Mouse (Mus musculus): ENCODE measurements around the gene Ehd2. TPM values are rescaled to one million over a fixed set of nuclear protein-coding genes. Genes with fewer than 3 reads are reported as not detected.

Ehd2 gene
- polyA plus RNA-seq, 1 experiment, result 30.2 TPM

DNA sequence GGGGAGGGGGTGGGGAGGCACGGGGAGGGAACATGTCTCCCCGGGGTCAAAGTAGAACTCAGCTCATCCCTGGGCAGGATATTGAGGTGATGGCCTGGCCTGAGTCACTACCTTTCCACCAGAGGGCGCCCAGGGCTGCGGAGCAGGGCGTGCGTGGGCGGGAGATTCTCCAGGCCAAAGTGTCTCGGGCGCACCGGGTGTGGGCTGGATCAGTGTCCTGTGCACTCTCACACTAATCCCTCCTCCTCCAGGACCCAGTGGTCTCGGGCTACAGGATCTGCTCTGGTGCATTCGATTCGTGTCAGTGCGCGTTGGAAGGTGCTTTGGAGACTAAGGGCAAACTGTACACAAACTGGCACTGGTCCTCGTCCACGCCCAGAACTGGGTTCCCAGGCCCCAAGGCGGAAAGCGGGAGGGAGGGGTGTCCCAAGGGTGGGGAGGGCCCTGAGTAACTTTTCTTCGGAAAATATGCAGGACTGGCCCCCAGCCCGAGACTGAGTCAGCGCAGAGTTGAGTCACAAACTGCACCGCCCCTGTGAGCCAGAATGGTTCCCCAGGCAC lies 18.9 kb downstream of the Ehd2 start:
- Histone ChIP-seq H3K4me1 (ENCODE audit: control insufficient read depth, insufficient read depth, low read length) (peaks cover 12% of the 10 kb centered on the region), H3K27me3 (replicated peaks; ENCODE audit: control insufficient read depth, insufficient read depth, low read length) (no peaks in the 10 kb centered on the region), H3K36me3 (ENCODE audit: control insufficient read depth, insufficient read depth, low read length) (no peaks in the 10 kb centered on the region), H3K4me3 (ENCODE audit: insufficient read depth, low read depth, low read length) (peak overlapping the region; percentile 27), H3K27ac (ENCODE audit: insufficient read depth, low read depth, low read length) (peak overlapping the region; percentile 30)
- WGBS, result 5% methylated on average over 23 of the region's 23 CpGs
- peak; percentile 91 for DNase-seq
- TF ChIP-seq CTCF (conservative IDR thresholded peaks at IDR 0.05; ENCODE audit: insufficient read depth, insufficient read length, low read depth, low read length) (peak; percentile 87), POLR2A (IDR thresholded peaks at IDR 0.05; ENCODE audit: low read depth, low read length) (no peak)

DNA sequence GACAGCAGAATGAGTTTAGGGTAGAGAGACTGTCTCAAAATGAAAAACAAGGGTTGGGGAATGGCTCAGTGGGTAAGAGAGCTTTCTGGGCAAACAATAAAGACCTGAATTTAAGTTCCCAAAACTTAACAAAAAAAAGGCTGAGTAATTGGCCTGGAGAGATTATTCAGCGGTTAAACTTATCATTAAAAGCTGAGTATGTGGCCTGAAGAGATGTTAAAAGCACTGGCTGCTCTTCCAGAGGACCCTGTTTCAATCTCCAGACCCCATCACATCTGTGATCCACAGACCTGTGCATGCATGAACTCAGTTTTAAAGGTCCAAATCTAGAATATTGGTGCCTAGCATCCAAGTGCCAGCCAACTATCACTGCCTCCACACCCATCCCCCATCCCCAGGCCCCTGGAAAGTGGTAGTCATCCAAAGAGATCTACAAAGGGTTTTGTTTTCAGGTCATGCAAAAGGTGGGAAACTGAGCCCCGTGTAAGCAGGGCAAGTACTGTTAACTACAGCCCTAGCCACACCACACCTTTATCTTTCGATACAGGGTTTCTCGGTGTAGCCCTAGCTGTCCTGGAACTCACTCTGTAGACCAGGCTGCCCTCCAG lies 19.6 kb downstream of the Ehd2 start:
- no peak overlapping the region for H3K4me3 ChIP-seq (ENCODE audit: insufficient read depth, low read depth, low read length)
- H3K27ac ChIP-seq (ENCODE audit: insufficient read depth, low read depth, low read length), result no peak overlapping the region
- H3K27me3 ChIP-seq (replicated peaks; ENCODE audit: control insufficient read depth, insufficient read depth, low read length), result no peaks in the 10 kb centered on the region
- 56% methylated on average over 4 of the region's 4 CpGs for WGBS
- no peaks in the 10 kb centered on the region for H3K36me3 ChIP-seq (ENCODE audit: control insufficient read depth, insufficient read depth, low read length)
- no peak for DNase-seq
- TF ChIP-seq POLR2A (IDR thresholded peaks at IDR 0.05; ENCODE audit: low read depth, low read length) (no peak), CTCF (conservative IDR thresholded peaks at IDR 0.05; ENCODE audit: insufficient read depth, insufficient read length, low read depth, low read length) (no peak)
- peaks cover 12% of the 10 kb centered on the region for H3K4me1 ChIP-seq (ENCODE audit: control insufficient read depth, insufficient read depth, low read length)

DNA sequence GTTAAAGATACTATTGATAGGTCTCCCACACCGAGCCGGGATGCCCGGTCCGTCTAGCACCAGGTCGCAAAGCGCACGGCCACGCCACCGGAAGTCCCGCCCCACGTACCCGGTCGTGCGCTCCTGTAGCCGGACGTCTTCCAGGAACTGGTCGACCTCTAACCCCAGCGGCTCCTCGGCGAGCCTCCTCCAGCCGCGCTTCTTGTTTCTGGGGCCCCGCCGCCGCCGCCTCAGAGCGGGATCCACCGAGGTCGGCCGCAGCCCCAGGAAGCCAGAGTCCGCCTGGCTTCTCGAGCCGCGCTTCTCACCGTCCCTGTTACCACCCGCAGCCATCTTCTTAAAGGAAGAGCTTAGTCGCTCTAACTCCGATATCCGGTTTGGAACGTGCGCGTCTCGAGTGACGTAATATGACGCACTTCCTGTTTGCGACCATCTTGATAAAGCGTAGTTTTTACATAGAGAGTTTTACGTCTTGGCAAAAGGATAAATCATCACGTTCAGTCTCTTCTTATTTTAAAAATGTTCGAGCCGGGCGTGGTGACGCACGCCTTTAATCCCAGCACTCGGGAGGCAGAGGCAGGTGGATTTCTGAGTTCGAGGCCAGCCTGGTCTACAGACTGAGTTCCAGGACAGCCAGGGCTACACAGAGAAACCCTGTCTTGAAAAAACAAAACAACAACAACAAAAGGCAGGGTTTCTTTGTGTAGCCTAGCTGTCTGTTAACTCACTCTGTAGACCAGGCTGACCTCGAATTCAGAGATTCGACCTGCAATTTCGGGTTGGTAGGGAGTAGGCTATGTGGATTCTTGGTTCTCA lies 21.4 kb downstream of the Ehd2 start, which contains the start of gene Nop53:
Gene Nop53 (minus strand): TSS at position 354 of the 816 bp plus-strand sequence.
- Histone ChIP-seq H3K4me1 (ENCODE audit: control insufficient read depth, insufficient read depth, low read length) (peaks cover 12% of the 10 kb centered on the region), H3K27me3 (replicated peaks; ENCODE audit: control insufficient read depth, insufficient read depth, low read length) (no peaks in the 10 kb centered on the region), H3K36me3 (ENCODE audit: control insufficient read depth, insufficient read depth, low read length) (no peaks in the 10 kb centered on the region; the same call in 1 of the 2 replicates), H3K27ac (ENCODE audit: insufficient read depth, low read depth, low read length) (peak within 1 kb of the TSS; percentile 97), H3K4me3 (ENCODE audit: insufficient read depth, low read depth, low read length) (peak within 1 kb of the TSS; percentile 83)
- DNase-seq, result peak; percentile 98
- WGBS, result 1% methylated on average over 59 of the region's 59 CpGs
- TF ChIP-seq POLR2A (IDR thresholded peaks at IDR 0.05; ENCODE audit: low read depth, low read length), result no peak
- TF ChIP-seq CTCF (conservative IDR thresholded peaks at IDR 0.05; ENCODE audit: insufficient read depth, insufficient read length, low read depth, low read length), result no peak

DNA sequence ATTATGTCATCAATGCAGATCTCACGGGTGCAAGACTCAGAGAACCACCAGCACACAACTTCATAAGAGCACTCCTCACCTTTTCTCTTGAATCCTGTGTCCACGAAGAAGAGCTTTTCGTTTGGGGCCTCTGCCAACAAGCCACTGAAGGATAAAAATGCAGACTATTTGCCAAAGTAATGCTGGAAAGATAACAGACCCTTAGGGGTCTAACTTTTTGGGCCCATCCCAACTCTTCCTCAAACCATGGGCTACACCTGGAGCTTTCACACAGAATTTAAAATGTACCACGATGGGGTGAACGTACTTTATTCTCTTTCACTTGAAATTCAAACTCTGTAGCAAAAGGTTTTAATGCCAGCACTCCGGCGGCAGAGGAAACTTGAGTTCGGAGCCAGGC lies 22.2 kb downstream of the Ehd2 start:
- Histone ChIP-seq H3K4me3 (ENCODE audit: insufficient read depth, low read depth, low read length) (peak overlapping the region; percentile 83), H3K4me1 (ENCODE audit: control insufficient read depth, insufficient read depth, low read length) (peaks cover 12% of the 10 kb centered on the region), H3K27ac (ENCODE audit: insufficient read depth, low read depth, low read length) (no peak overlapping the region), H3K27me3 (replicated peaks; ENCODE audit: control insufficient read depth, insufficient read depth, low read length) (no peaks in the 10 kb centered on the region), H3K36me3 (ENCODE audit: control insufficient read depth, insufficient read depth, low read length) (no peaks in the 10 kb centered on the region; the same call in 1 of the 2 replicates)
- no peak for TF ChIP-seq CTCF (conservative IDR thresholded peaks at IDR 0.05; ENCODE audit: insufficient read depth, insufficient read length, low read depth, low read length)
- TF ChIP-seq POLR2A (IDR thresholded peaks at IDR 0.05; ENCODE audit: low read depth, low read length), result no peak
- WGBS, result 3% methylated on average over 8 of the region's 8 CpGs
- DNase-seq, result no peak

DNA sequence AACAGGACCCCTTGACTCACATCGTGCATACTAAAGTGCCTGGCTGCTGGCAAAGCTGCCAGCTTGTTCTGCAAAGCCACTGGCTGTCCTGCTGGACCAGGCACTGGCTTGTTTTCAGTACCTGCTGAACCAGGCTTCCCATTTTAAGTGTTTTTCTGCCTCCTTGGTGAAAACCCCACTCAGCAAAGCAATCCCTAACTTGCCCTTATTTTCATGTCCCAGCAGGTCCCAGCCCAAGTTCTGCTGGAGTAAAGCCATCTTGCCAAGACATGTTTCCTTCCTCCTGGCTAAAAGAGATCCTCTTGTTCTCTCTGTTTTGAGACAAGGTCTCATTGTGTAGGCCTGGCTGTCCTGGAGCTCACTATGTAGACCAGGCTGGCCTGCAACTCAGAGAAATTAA lies 23.1 kb downstream of the Ehd2 start:
- no peak overlapping the region for H3K27ac ChIP-seq (ENCODE audit: insufficient read depth, low read depth, low read length)
- 93% methylated on average over 1 of the region's 1 CpGs for WGBS
- H3K4me3 ChIP-seq (ENCODE audit: insufficient read depth, low read depth, low read length), result no peak overlapping the region
- DNase-seq, result no peak
- no peaks in the 10 kb centered on the region for H3K27me3 ChIP-seq (replicated peaks; ENCODE audit: control insufficient read depth, insufficient read depth, low read length)
- H3K36me3 ChIP-seq (ENCODE audit: control insufficient read depth, insufficient read depth, low read length), result no peaks in the 10 kb centered on the region; the same call in 1 of the 2 replicates
- TF ChIP-seq POLR2A (IDR thresholded peaks at IDR 0.05; ENCODE audit: low read depth, low read length) (no peak), CTCF (conservative IDR thresholded peaks at IDR 0.05; ENCODE audit: insufficient read depth, insufficient read length, low read depth, low read length) (no peak)
- peaks cover 12% of the 10 kb centered on the region for H3K4me1 ChIP-seq (ENCODE audit: control insufficient read depth, insufficient read depth, low read length)

DNA sequence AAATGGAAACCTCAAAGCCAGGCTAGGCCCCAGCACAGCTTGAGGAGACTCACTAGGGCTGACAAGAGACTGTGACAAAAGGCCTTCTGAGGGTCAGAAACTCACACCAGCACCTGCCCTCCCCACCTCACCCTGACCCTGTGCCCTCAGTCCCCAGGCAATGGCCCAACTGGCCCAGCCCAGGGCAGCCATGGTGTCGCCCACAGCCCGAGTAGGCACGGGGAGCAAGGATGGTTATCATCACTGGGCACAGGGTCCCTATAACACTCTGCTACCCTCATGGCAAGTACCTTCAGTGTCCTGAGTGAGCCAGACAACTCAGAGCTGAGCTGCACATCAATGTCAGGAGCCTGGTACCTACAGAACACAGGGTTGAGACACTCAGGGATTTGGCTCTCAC lies 28.7 kb downstream of the Ehd2 start:
- Histone ChIP-seq H3K4me1 (ENCODE audit: control insufficient read depth, insufficient read depth, low read length) (no peaks in the 10 kb centered on the region), H3K4me3 (ENCODE audit: insufficient read depth, low read depth, low read length) (no peak overlapping the region), H3K27ac (ENCODE audit: insufficient read depth, low read depth, low read length) (no peak overlapping the region), H3K27me3 (replicated peaks; ENCODE audit: control insufficient read depth, insufficient read depth, low read length) (no peaks in the 10 kb centered on the region), H3K36me3 (ENCODE audit: control insufficient read depth, insufficient read depth, low read length) (peaks cover 2% of the 10 kb centered on the region)
- TF ChIP-seq CTCF (conservative IDR thresholded peaks at IDR 0.05; ENCODE audit: insufficient read depth, insufficient read length, low read depth, low read length), result no peak
- TF ChIP-seq POLR2A (IDR thresholded peaks at IDR 0.05; ENCODE audit: low read depth, low read length), result no peak
- no peak for DNase-seq
- WGBS, result 88% methylated on average over 3 of the region's 3 CpGs

DNA sequence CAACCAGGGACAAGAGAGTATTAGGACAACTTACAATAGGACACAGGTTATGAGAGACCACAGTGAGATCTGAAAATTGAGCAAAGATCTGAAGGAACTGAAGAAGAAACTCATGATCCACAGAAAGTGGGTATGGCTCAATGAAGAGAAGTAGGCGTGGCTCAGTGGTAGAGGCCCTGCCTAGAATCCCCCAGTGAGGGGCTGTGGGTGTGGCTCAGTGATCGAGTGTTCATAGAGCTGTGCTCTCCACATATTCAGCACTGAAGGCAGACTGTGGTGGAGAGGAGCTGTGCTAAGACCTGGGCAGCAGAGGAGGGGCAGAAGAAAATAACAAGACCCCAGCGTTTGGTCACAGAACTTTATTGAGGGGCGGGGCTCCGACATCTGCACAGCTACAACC lies 29.9 kb downstream of the Ehd2 start:
- no peak overlapping the region for H3K27ac ChIP-seq (ENCODE audit: insufficient read depth, low read depth, low read length)
- H3K4me1 ChIP-seq (ENCODE audit: control insufficient read depth, insufficient read depth, low read length), result no peaks in the 10 kb centered on the region
- no peak for DNase-seq
- 83% methylated on average over 5 of the region's 5 CpGs for WGBS
- TF ChIP-seq POLR2A (IDR thresholded peaks at IDR 0.05; ENCODE audit: low read depth, low read length) (no peak), CTCF (conservative IDR thresholded peaks at IDR 0.05; ENCODE audit: insufficient read depth, insufficient read length, low read depth, low read length) (no peak)
- no peaks in the 10 kb centered on the region for H3K27me3 ChIP-seq (replicated peaks; ENCODE audit: control insufficient read depth, insufficient read depth, low read length)
- H3K4me3 ChIP-seq (ENCODE audit: insufficient read depth, low read depth, low read length), result no peak overlapping the region
- H3K36me3 ChIP-seq (ENCODE audit: control insufficient read depth, insufficient read depth, low read length), result peaks cover 2% of the 10 kb centered on the region
